Mouse (Mus musculus) CH12.LX (cell line): ENCODE measurements around the gene Gpr21. TPM values are rescaled to one million over a fixed set of nuclear protein-coding genes. Genes with fewer than 3 reads are reported as not detected.

Experiments
- DNase-seq: peaks from one replicate; pipeline ENCODE4 v3.0.0-alpha.2; 2013; ENCODE audit errors: extremely low read depth
- H3K27ac ChIP-seq: 2 replicates; pipeline ENCODE4 v1.5.1; 2012; ENCODE audit warnings: low read depth, mild to moderate bottlenecking, control low read depth, moderate library complexity; ENCODE audit not compliant: insufficient read depth
- H3K27me3 ChIP-seq: replicated peaks from 2 replicates; pipeline ENCODE3; 2012; ENCODE audit warnings: inconsistent platforms
- H3K36me3 ChIP-seq, 2 experiments: replicated peaks in 1 of 2; 2 replicates each; pipeline versions ENCODE3 to v1.6.1; 2012; ENCODE audit warnings: inconsistent platforms in 1 of 2, low read length in 1 of 2, mild to moderate bottlenecking in 1 of 2, mixed read lengths in 1 of 2, moderate library complexity in 1 of 2; ENCODE audit not compliant: control insufficient read depth in 1 of 2, insufficient read depth in 1 of 2
- H3K4me1 ChIP-seq, 2 experiments: 2 replicates each; pipeline ENCODE4 v1.6.1; 2012; ENCODE audit warnings: inconsistent platforms in 1 of 2, moderate library complexity in 1 of 2; ENCODE audit not compliant: insufficient read depth in 2 of 2, control insufficient read depth in 1 of 2
- H3K4me2 ChIP-seq: 2 replicates; pipeline ENCODE4 v1.6.1; 2012; ENCODE audit warnings: low read depth, mild to moderate bottlenecking, control low read depth; ENCODE audit not compliant: poor library complexity, insufficient read depth, severe bottlenecking
- H3K4me3 ChIP-seq, 3 experiments: fragments of 150-350 bp in 1 of 3; sonication (generic) in 1 of 3; replicated peaks in 1 of 3; 2 replicates each; pipeline versions ENCODE3 to v1.5.1; 2011 to 2012; ENCODE audit warnings: low read depth in 2 of 3, low read length in 2 of 3, mild to moderate bottlenecking in 2 of 3, moderate library complexity in 2 of 3, control low read depth in 1 of 3, improper control_type of control experiment in 1 of 3, inconsistent platforms in 1 of 3, mixed read lengths in 1 of 3; ENCODE audit not compliant: poor library complexity in 1 of 3
- H3K79me2 ChIP-seq: replicated peaks from 2 replicates; pipeline ENCODE4 v1.6.1; 2012; ENCODE audit warnings: mild to moderate bottlenecking, moderate library complexity; ENCODE audit not compliant: control insufficient read depth, poor library complexity, insufficient read depth, severe bottlenecking; ENCODE audit errors: extremely low read depth
- H3K9ac ChIP-seq: 2 replicates; pipeline ENCODE4 v1.6.1; 2012; ENCODE audit warnings: low read depth, mild to moderate bottlenecking, control low read depth, moderate library complexity; ENCODE audit not compliant: insufficient read depth
- H3K9me3 ChIP-seq: replicated peaks from 2 replicates; pipeline ENCODE3; 2012; ENCODE audit warnings: low read length, inconsistent platforms, mixed read lengths
- BHLHE40 ChIP-seq: IDR thresholded peaks from 2 replicates; pipeline ENCODE4 v1.6.1; 2011; ENCODE audit warnings: mild to moderate bottlenecking, low read depth, low read length, improper control_type of control experiment
- CHD1 ChIP-seq: IDR thresholded peaks from 2 replicates; pipeline ENCODE4 v1.6.1; 2012; ENCODE audit warnings: low read depth, low read length, improper control_type of control experiment, inconsistent platforms
- CHD2 ChIP-seq: IDR thresholded peaks from 2 replicates; pipeline ENCODE4 v1.6.1; 2011; ENCODE audit warnings: low read length, improper control_type of control experiment
- CTCF ChIP-seq, 2 experiments: IDR thresholded peaks in 1 of 2; conservative IDR thresholded peaks in 1 of 2; 2 replicates each; pipeline ENCODE4 v1.5.1; 2011 to 2012; ENCODE audit warnings: low read depth in 2 of 2, low read length in 2 of 2, improper control_type of control experiment in 1 of 2, inconsistent platforms in 1 of 2, mild to moderate bottlenecking in 1 of 2, moderate library complexity in 1 of 2
- ELF1 ChIP-seq: IDR thresholded peaks from 2 replicates; pipeline ENCODE4 v1.6.1; 2014; ENCODE audit warnings: low read depth, mild to moderate bottlenecking, inconsistent platforms, low read length, improper control_type of control experiment
- EP300 ChIP-seq: IDR thresholded peaks from 2 replicates; pipeline ENCODE4 v1.6.1; 2011; ENCODE audit warnings: low read length, improper control_type of control experiment
- ETS1 ChIP-seq: conservative IDR thresholded peaks from 2 replicates; pipeline ENCODE4 v1.6.1; 2012; ENCODE audit warnings: low read depth, mild to moderate bottlenecking, inconsistent platforms, low read length, improper control_type of control experiment, moderate library complexity
- GABPA ChIP-seq: IDR thresholded peaks from 2 replicates; pipeline ENCODE4 v1.6.1; 2012; ENCODE audit warnings: low read depth, low read length, improper control_type of control experiment, inconsistent platforms; ENCODE audit not compliant: insufficient replicate concordance
- HCFC1 ChIP-seq: IDR thresholded peaks from 2 replicates; pipeline ENCODE4 v1.6.1; 2012; ENCODE audit warnings: low read depth, mild to moderate bottlenecking, inconsistent platforms, low read length, improper control_type of control experiment
- IRF4 ChIP-seq: IDR thresholded peaks from 2 replicates; pipeline ENCODE4 v1.6.1; 2014; ENCODE audit warnings: low read depth, mild to moderate bottlenecking, inconsistent platforms, low read length, improper control_type of control experiment
- JUN ChIP-seq: IDR thresholded peaks from 2 replicates; pipeline ENCODE4 v1.6.1; 2011; ENCODE audit warnings: low read depth, mild to moderate bottlenecking, low read length, improper control_type of control experiment, moderate library complexity; ENCODE audit not compliant: insufficient read depth
- KAT2A ChIP-seq: IDR thresholded peaks from 2 replicates; pipeline ENCODE4 v1.6.1; 2012; ENCODE audit warnings: low read length, improper control_type of control experiment, inconsistent platforms; ENCODE audit not compliant: insufficient replicate concordance
- MAX ChIP-seq: IDR thresholded peaks from 2 replicates; pipeline ENCODE4 v1.6.1; 2011; ENCODE audit warnings: low read length, improper control_type of control experiment
- MAZ ChIP-seq: IDR thresholded peaks from 2 replicates; pipeline ENCODE4 v1.6.1; 2012; ENCODE audit warnings: low read depth, mild to moderate bottlenecking, inconsistent platforms, low read length, improper control_type of control experiment, moderate library complexity
- MXI1 ChIP-seq: IDR thresholded peaks from 2 replicates; pipeline ENCODE4 v1.6.1; 2011; ENCODE audit warnings: mild to moderate bottlenecking, low read depth, low read length, improper control_type of control experiment
- MYC ChIP-seq: IDR thresholded peaks from 2 replicates; pipeline ENCODE4 v1.6.1; 2011; ENCODE audit warnings: low read depth, mild to moderate bottlenecking, improper control_type of control experiment, low read length
- PAX5 ChIP-seq: IDR thresholded peaks from 2 replicates; pipeline ENCODE4 v1.6.1; 2012; ENCODE audit warnings: low read length, inconsistent platforms, mixed read lengths
- POLR2A ChIP-seq: IDR thresholded peaks from 2 replicates; pipeline ENCODE4 v1.6.1; 2011; ENCODE audit warnings: low read depth, mild to moderate bottlenecking, improper control_type of control experiment, low read length
- POLR2AphosphoS2 ChIP-seq: IDR thresholded peaks from 2 replicates; pipeline ENCODE4 v1.6.1; 2011; ENCODE audit warnings: low read depth, low read length, improper control_type of control experiment
- RAD21 ChIP-seq: IDR thresholded peaks from 2 replicates; pipeline ENCODE4 v1.6.1; 2011; ENCODE audit warnings: low read depth, mild to moderate bottlenecking, low read length, improper control_type of control experiment, moderate library complexity
- RCOR1 ChIP-seq: conservative IDR thresholded peaks from 2 replicates; pipeline ENCODE4 v1.6.1; 2012; ENCODE audit warnings: low read depth, mild to moderate bottlenecking, inconsistent platforms, low read length, improper control_type of control experiment
- SMC3 ChIP-seq: IDR thresholded peaks from 2 replicates; pipeline ENCODE4 v1.6.1; 2011; ENCODE audit warnings: low read depth, low read length, improper control_type of control experiment
- TBP ChIP-seq: conservative IDR thresholded peaks from 2 replicates; pipeline ENCODE4 v1.6.1; 2011; ENCODE audit warnings: low read depth, low read length, improper control_type of control experiment
- TCF12 ChIP-seq: IDR thresholded peaks from 2 replicates; pipeline ENCODE4 v1.6.1; 2014; ENCODE audit warnings: low read depth, mild to moderate bottlenecking, inconsistent platforms, low read length, improper control_type of control experiment
- USF1 ChIP-seq: IDR thresholded peaks from 2 replicates; pipeline ENCODE4 v1.6.1; 2014; ENCODE audit warnings: low read depth, mild to moderate bottlenecking, inconsistent platforms, low read length, improper control_type of control experiment
- USF2 ChIP-seq: conservative IDR thresholded peaks from 2 replicates; pipeline ENCODE4 v1.6.1; 2011; ENCODE audit warnings: low read depth, low read length, improper control_type of control experiment
- ZC3H11A ChIP-seq: IDR thresholded peaks from 2 replicates; pipeline ENCODE4 v1.6.1; 2012; ENCODE audit warnings: low read depth, mild to moderate bottlenecking, inconsistent platforms, low read length, improper control_type of control experiment
- ZKSCAN1 ChIP-seq: IDR thresholded peaks from 2 replicates; pipeline ENCODE4 v1.6.1; 2012; ENCODE audit warnings: low read depth, inconsistent platforms, low read length, improper control_type of control experiment, borderline replicate concordance
- ZMIZ1 ChIP-seq: IDR thresholded peaks from 2 replicates; pipeline ENCODE4 v1.6.1; 2012; ENCODE audit warnings: low read depth, mild to moderate bottlenecking, inconsistent platforms, low read length, improper control_type of control experiment
- ZNF384 ChIP-seq: IDR thresholded peaks from 2 replicates; pipeline ENCODE4 v1.6.1; 2012; ENCODE audit warnings: low read depth, low read length, improper control_type of control experiment, inconsistent platforms
- dilution Hi-C: fragments of 300-500 bp; cut with MboI; formaldehyde crosslinking; loops from 2 replicates; pipeline ENCODE4 v1.14.3; 2020; ENCODE audit warnings: low sequenced_read_pairs; ENCODE audit not compliant: extremely low pct_unique_long_range_greater_than_20kb, extremely low pct_ligation_motif_present
- in situ Hi-C: fragments of 300-500 bp; cut with MboI; formaldehyde crosslinking; loops from 3 replicates; pipeline ENCODE4 v1.14.3; 2019; ENCODE audit warnings: low sequenced_read_pairs, low pct_ligation_motif_present, low pct_unique_long_range_greater_than_20kb, mixed read lengths
- polyA plus RNA-seq: library from polyadenylated mRNA; unstranded; fragments of >175 nt; gene quantifications from 2 replicates; pipeline ENCODE4 v1.2.1, GENCODE M21; 2012; ENCODE audit warnings: low read depth; ENCODE audit not compliant: insufficient read length
- total RNA-seq, 2 experiments: library from RNA; depleted of rRNA; stranded (reverse); fragments of 300-350 nt in 1 of 2; fragments of >200 nt in 1 of 2; gene quantifications; 2 replicates each; pipeline ENCODE4 v1.2.3; 2012 to 2014

Gene Gpr21
- total and polyA plus RNA-seq, 3 experiments, result 0.25 TPM; not detected in 2

- no peaks in the 10 kb centered on the region for H3K9me3 ChIP-seq
- no peak overlapping the region for H3K4me3 ChIP-seq
- H3K27me3 ChIP-seq, result no peaks in the 10 kb centered on the region
- in situ Hi-C loops, result no loop called here
- peak; percentile 38 for DNase-seq
- H3K27ac ChIP-seq, result no peak overlapping the region
- H3K4me1 ChIP-seq, result no peaks in the 10 kb centered on the region
- H3K4me2 ChIP-seq, result no peak overlapping the region
- TF ChIP-seq RAD21, result peak; percentile 76
- TF ChIP-seq IRF4, result no peak
- TF ChIP-seq SMC3, result peak; percentile 55
- no peak for TF ChIP-seq MAX
- no peak for TF ChIP-seq PAX5
- no peak for TF ChIP-seq ZMIZ1
- no peak for TF ChIP-seq USF1
- peak; percentile 92 for TF ChIP-seq ZNF384
- TF ChIP-seq CTCF (conservative IDR thresholded peaks at IDR 0.05 in 1 of 2, IDR thresholded peaks at IDR 0.05 in 1 of 2; ENCODE audit: low read depth in 2 of 2, low read length in 2 of 2), result peak in 1 of 2 experiments; percentile 74; a peak in 3 of 4 replicates
- TF ChIP-seq TCF12, result no peak
- no peak for TF ChIP-seq RCOR1
- no peak for TF ChIP-seq POLR2AphosphoS2
- TF ChIP-seq EP300, result no peak
- TF ChIP-seq TBP, result no peak
- TF ChIP-seq, all 38 proteins: peak for 4
- Histone ChIP-seq H3K36me3 (peaks cover 32 to 57% of the 10 kb centered on the region in 2 experiments), H3K9ac (no peak overlapping the region), H3K79me2 (no peaks in the 10 kb centered on the region; the same call in 1 of the 2 replicates)
- dilution Hi-C loops, result no loop called here
These were observed 30.8 kb upstream of the Gpr21 start for GRCm38 (mm10) chr2:37485370-37485769.

GRCm38 (mm10) chr2:37486408-37486807, 29.7 kb upstream of the Gpr21 start:
- in situ Hi-C loops (no loop called here), dilution Hi-C loops (no loop called here)
- Histone ChIP-seq H3K4me2 (no peak overlapping the region), H3K27ac (no peak overlapping the region), H3K27me3 (no peaks in the 10 kb centered on the region), H3K9me3 (no peaks in the 10 kb centered on the region), H3K36me3 (peaks cover 34 to 61% of the 10 kb centered on the region in 2 experiments), H3K9ac (no peak overlapping the region), H3K4me3 (no peak overlapping the region), H3K79me2 (no peaks in the 10 kb centered on the region), H3K4me1 (no peaks in the 10 kb centered on the region)
- no peak for TF ChIP-seq JUN
- no peak for TF ChIP-seq ELF1
- TF ChIP-seq ZC3H11A, result no peak
- no peak for TF ChIP-seq MYC
- TF ChIP-seq HCFC1, result no peak
- TF ChIP-seq GABPA, result no peak
- TF ChIP-seq ZKSCAN1, result no peak
- TF ChIP-seq CHD1, result no peak
- TF ChIP-seq POLR2A, result no peak
- no peak for TF ChIP-seq ZNF384
- no peak for TF ChIP-seq ZMIZ1
- TF ChIP-seq USF2, result no peak
- no peak for TF ChIP-seq ETS1
- TF ChIP-seq CHD2, result no peak
- TF ChIP-seq BHLHE40, result no peak
- no peak for TF ChIP-seq MAZ
- no peak for TF ChIP-seq MXI1
- TF ChIP-seq SMC3, result no peak
- no peak for TF ChIP-seq KAT2A
- no peak for TF ChIP-seq USF1
- no peak for DNase-seq
